Mouse (Mus musculus): ENCODE results near the gene Ube2d3. TPM values are rescaled to one million over a fixed set of nuclear protein-coding genes. Genes with fewer than 3 reads are reported as not detected.
A peak's percentile ranks its signal among the peaks of the same experiment; 100 is the strongest.
"Not testable (repeated sequence)": the region's sequence is repeated elsewhere in the genome, so short reads cannot be mapped to it uniquely, and the experiment has no call there.

Ube2d3 gene
- total RNA-seq, 2 experiments from 2014 or later = 338 to 361 TPM

- no peak for DNase-seq (ENCODE audit: low spot score)
- intact Hi-C loops (cut with DNase I) = loop anchor here (1.0 to 5.0 kb wide), 2 partner anchors 15 to 269 kb away; partner anchors contain the start of genes Nfkb1 and Ube2d3
Measured at GRCm38 (mm10) chr3:135423608-135424212, 14.2 kb upstream of the Ube2d3 start, which contains the start of gene Cisd2. TSS of gene Cisd2 (minus strand) at chr3:135423925.

- intact Hi-C loops (cut with DNase I) = no loop called here
- no peak for DNase-seq (ENCODE audit: low spot score)
Measured at GRCm38 (mm10) chr3:135436901-135437616, 890 bp upstream of the Ube2d3 start.

GRCm38 (mm10) chr3:135438531-135438912 is 573 bp downstream of the Ube2d3 start:
- DNase-seq (ENCODE audit: low spot score) = peak; percentile 88
- intact Hi-C loops (cut with DNase I) = loop anchor here (1.0 kb wide), 1 partner anchor 15 kb away; the partner anchor contains the start of gene Cisd2

- intact Hi-C loops (cut with DNase I) = loop anchor here (1.0 kb wide), 1 partner anchor 16 kb away; the partner anchor contains the start of gene Cisd2
- DNase-seq (ENCODE audit: low spot score) = peak; percentile 81
Measured at GRCm38 (mm10) chr3:135438913-135439531, 1.1 kb downstream of the Ube2d3 start.

- no peak for DNase-seq (ENCODE audit: low spot score)
- intact Hi-C loops (cut with DNase I) = no loop called here
Measured at GRCm38 (mm10) chr3:135439651-135440050, 1.7 kb downstream of the Ube2d3 start.

- intact Hi-C loops (cut with DNase I) = no loop called here
- no peak for DNase-seq (ENCODE audit: low spot score)
Measured at GRCm38 (mm10) chr3:135440221-135440620, 2.3 kb downstream of the Ube2d3 start.

- intact Hi-C loops (cut with DNase I) = no loop called here
- no peak for DNase-seq (ENCODE audit: low spot score)
Measured at GRCm38 (mm10) chr3:135440621-135441020, 2.7 kb downstream of the Ube2d3 start.

- intact Hi-C loops (cut with DNase I) = no loop called here
Measured at GRCm38 (mm10) chr3:135444930-135445329, 7.0 kb downstream of the Ube2d3 start.

GRCm38 (mm10) chr3:135458981-135459380 is 21.0 kb downstream of the Ube2d3 start:
- DNase-seq (ENCODE audit: low spot score) = no peak
- intact Hi-C loops (cut with DNase I) = loop anchor here (5.0 kb wide), 1 partner anchor 57 kb away; no protein-coding TSS in a partner anchor

More at GRCm38 (mm10) chr3:135444930-135445329, 7.0 kb downstream of the Ube2d3 start:
- no peak for DNase-seq (ENCODE audit: low spot score)

- intact Hi-C loops (cut with DNase I) = no loop called here
- no peak for DNase-seq (ENCODE audit: low spot score)
Measured at GRCm38 (mm10) chr3:135468402-135468801, 30.5 kb downstream of the Ube2d3 start.

GRCm38 (mm10) chr3:135469146-135469545 is 31.2 kb downstream of the Ube2d3 start:
- no peak for DNase-seq (ENCODE audit: low spot score)
- intact Hi-C loops (cut with DNase I) = no loop called here

GRCm38 (mm10) chr3:135469974-135470373 is 32.0 kb downstream of the Ube2d3 start:
- intact Hi-C loops (cut with DNase I) = no loop called here
- DNase-seq (ENCODE audit: low spot score) = peak; percentile 38

GRCm38 (mm10) chr3:135470823-135471222 is 32.9 kb downstream of the Ube2d3 start:
- no peak for DNase-seq (ENCODE audit: low spot score)
- intact Hi-C loops (cut with DNase I) = no loop called here

GRCm38 (mm10) chr3:135475025-135475424 is 37.1 kb downstream of the Ube2d3 start:
- DNase-seq (ENCODE audit: low spot score) = no peak
- intact Hi-C loops (cut with DNase I) = no loop called here

GRCm38 (mm10) chr3:135476286-135476685 is 38.3 kb downstream of the Ube2d3 start:
- DNase-seq (ENCODE audit: low spot score) = no peak
- intact Hi-C loops (cut with DNase I) = no loop called here

GRCm38 (mm10) chr3:135476977-135477376 is 39.0 kb downstream of the Ube2d3 start:
- intact Hi-C loops (cut with DNase I) = no loop called here
- no peak for DNase-seq (ENCODE audit: low spot score)

- intact Hi-C loops (cut with DNase I) = not testable (repeated sequence)
Measured at GRCm38 (mm10) chr3:135479090-135479489, 41.1 kb downstream of the Ube2d3 start.

GRCm38 (mm10) chr3:135480767-135481166 is 42.8 kb downstream of the Ube2d3 start:
- no peak for DNase-seq (ENCODE audit: low spot score)
- intact Hi-C loops (cut with DNase I) = no loop called here

More at GRCm38 (mm10) chr3:135479090-135479489, 41.1 kb downstream of the Ube2d3 start:
- DNase-seq (ENCODE audit: low spot score) = not testable (repeated sequence)

GRCm38 (mm10) chr3:135481608-135482007 is 43.7 kb downstream of the Ube2d3 start:
- DNase-seq (ENCODE audit: low spot score) = no peak
- intact Hi-C loops (cut with DNase I) = no loop called here

GRCm38 (mm10) chr3:135484650-135485049 is 46.7 kb downstream of the Ube2d3 start:
- DNase-seq (ENCODE audit: low spot score) = not testable (repeated sequence)
- intact Hi-C loops (cut with DNase I) = loop anchor here (2.0 kb wide), 1 partner anchor 18 kb away; no protein-coding TSS in a partner anchor

Measured in heart, postnatal 25 days (tissue).